Mouse (Mus musculus): ENCODE measurements around the gene Lax1.
A peak's percentile ranks its signal among the peaks of the same experiment; 100 is the strongest.

Lax1 gene

GRCm38 (mm10) chr1:133689897-133690296 lies at the start of gene Lax1:
Gene Lax1, minus strand, starts transcription at chr1:133690108.
- DNase-seq = peak; percentile 24 to 37

- no peak for DNase-seq
These were observed 46.8 kb upstream of the Lax1 start for GRCm38 (mm10) chr1:133736664-133737063.

- peak; percentile 64 to 74 for DNase-seq
These were observed 46.2 kb upstream of the Lax1 start for GRCm38 (mm10) chr1:133735995-133736652.

- no peak for DNase-seq
These were observed 42.9 kb upstream of the Lax1 start for GRCm38 (mm10) chr1:133732814-133733213.

- no peak for DNase-seq
These were observed 38.4 kb upstream of the Lax1 start for GRCm38 (mm10) chr1:133728339-133728738.

- DNase-seq = no peak
These were observed 30.4 kb upstream of the Lax1 start for GRCm38 (mm10) chr1:133720342-133720741.

- no peak for DNase-seq
These were observed 28.9 kb upstream of the Lax1 start for GRCm38 (mm10) chr1:133718786-133719185.

GRCm38 (mm10) chr1:133718296-133718695 lies 28.4 kb upstream of the Lax1 start:
- DNase-seq = no peak

GRCm38 (mm10) chr1:133716464-133716863 lies 26.6 kb upstream of the Lax1 start:
- DNase-seq = peak; percentile 72 to 74

- DNase-seq = no peak
These were observed 25.3 kb upstream of the Lax1 start for GRCm38 (mm10) chr1:133715191-133715590.

GRCm38 (mm10) chr1:133713009-133713370 lies 23.1 kb upstream of the Lax1 start:
- DNase-seq = peak in 1 of 2 experiments; percentile 46

GRCm38 (mm10) chr1:133712288-133713008 lies 22.5 kb upstream of the Lax1 start:
- DNase-seq = no peak

GRCm38 (mm10) chr1:133711376-133711775 lies 21.5 kb upstream of the Lax1 start:
- DNase-seq = no peak

GRCm38 (mm10) chr1:133710895-133711294 lies 21.0 kb upstream of the Lax1 start:
- DNase-seq = no peak

GRCm38 (mm10) chr1:133709292-133709691 lies 19.4 kb upstream of the Lax1 start:
- no peak for DNase-seq

GRCm38 (mm10) chr1:133701824-133702223 lies 11.9 kb upstream of the Lax1 start:
- peak in 1 of 2 experiments; percentile 34 for DNase-seq

GRCm38 (mm10) chr1:133697935-133698620 lies 8.2 kb upstream of the Lax1 start:
- DNase-seq = no peak

- peak; percentile 81 to 89 for DNase-seq
These were observed 6.0 kb upstream of the Lax1 start for GRCm38 (mm10) chr1:133695901-133696300.

- DNase-seq = peak; percentile 37 to 61
These were observed 5.0 kb upstream of the Lax1 start for GRCm38 (mm10) chr1:133694876-133695275.

GRCm38 (mm10) chr1:133694301-133694700 lies 4.4 kb upstream of the Lax1 start:
- no peak for DNase-seq

GRCm38 (mm10) chr1:133693536-133694114 lies 3.7 kb upstream of the Lax1 start:
- no peak for DNase-seq

- no peak for DNase-seq
These were observed 2.3 kb upstream of the Lax1 start for GRCm38 (mm10) chr1:133692195-133692594.

GRCm38 (mm10) chr1:133691046-133691445 lies 1.1 kb upstream of the Lax1 start:
- no peak for DNase-seq

Data from lung, postnatal 4 days (tissue).